Mouse (Mus musculus): Measurements from ENCODE around the gene Zbtb5. TPM values are rescaled to one million over a fixed set of nuclear protein-coding genes. Genes with fewer than 3 reads are reported as not detected.

The Zbtb5 gene
- polyA plus RNA-seq, 1 experiment from 2014 or later = 8.3 TPM

- H3K9me3 ChIP-seq (replicated peaks) = peaks cover 3% of the 10 kb centered on the region; the same call in 1 of the 2 replicates
- peaks cover 13% of the 10 kb centered on the region for H3K36me3 ChIP-seq
- 71% methylated on average over 7 of the region's 7 CpGs for WGBS (ENCODE audit: insufficient replicate concordance)
- peak; percentile 24 for ATAC-seq
- no peak overlapping the region for H3K4me2 ChIP-seq
- no peak overlapping the region for H3K4me3 ChIP-seq
- no peak overlapping the region for H3K9ac ChIP-seq
- H3K4me1 ChIP-seq = peaks cover 52% of the 10 kb centered on the region
- peak overlapping the region; percentile 88 for H3K27ac ChIP-seq
- H3K27me3 ChIP-seq (replicated peaks) = no peaks in the 10 kb centered on the region
These were observed 32.3 kb downstream of the Zbtb5 start for GRCm38 (mm10) chr4:44979794-44980338.

- Histone ChIP-seq H3K27me3 (replicated peaks) (no peaks in the 10 kb centered on the region), H3K9ac (no peak overlapping the region), H3K27ac (no peak overlapping the region), H3K4me2 (no peak overlapping the region), H3K4me3 (no peak overlapping the region), H3K4me1 (peaks cover 47% of the 10 kb centered on the region), H3K9me3 (replicated peaks) (peaks cover 3% of the 10 kb centered on the region; the same call in 1 of the 2 replicates), H3K36me3 (no peaks in the 10 kb centered on the region)
- no peak for ATAC-seq
- WGBS (ENCODE audit: insufficient replicate concordance) = 70% methylated on average over 5 of the region's 5 CpGs
These were observed 34.0 kb downstream of the Zbtb5 start for GRCm38 (mm10) chr4:44978175-44978574.

- no peak for ATAC-seq
- WGBS (ENCODE audit: insufficient replicate concordance) = 78% methylated on average over 10 of the region's 10 CpGs
These were observed 35.1 kb downstream of the Zbtb5 start for GRCm38 (mm10) chr4:44976921-44977710.

GRCm38 (mm10) chr4:44976026-44976615 is 36.1 kb downstream of the Zbtb5 start:
- 64% methylated on average over 6 of the region's 6 CpGs for WGBS (ENCODE audit: insufficient replicate concordance)

More at GRCm38 (mm10) chr4:44976921-44977710, 35.1 kb downstream of the Zbtb5 start:
- Histone ChIP-seq H3K27me3 (replicated peaks) (no peaks in the 10 kb centered on the region), H3K4me2 (no peak overlapping the region), H3K9me3 (replicated peaks) (peaks cover 3% of the 10 kb centered on the region; the same call in 1 of the 2 replicates), H3K4me1 (peaks cover 36% of the 10 kb centered on the region), H3K4me3 (no peak overlapping the region), H3K27ac (no peak overlapping the region), H3K9ac (no peak overlapping the region), H3K36me3 (no peaks in the 10 kb centered on the region)

GRCm38 (mm10) chr4:44974331-44974730 is 37.9 kb downstream of the Zbtb5 start:
- H3K36me3 ChIP-seq = no peaks in the 10 kb centered on the region
- WGBS (ENCODE audit: insufficient replicate concordance) = 66% methylated on average over 8 of the region's 8 CpGs

More at GRCm38 (mm10) chr4:44976026-44976615, 36.1 kb downstream of the Zbtb5 start:
- Histone ChIP-seq H3K27me3 (replicated peaks) (0 out of 2 replicates have a peak, but pooled peaks cover 4% of the 10 kb centered on the region), H3K9ac (no peak overlapping the region), H3K4me2 (no peak overlapping the region), H3K4me3 (no peak overlapping the region), H3K36me3 (no peaks in the 10 kb centered on the region), H3K4me1 (peaks cover 30% of the 10 kb centered on the region), H3K9me3 (replicated peaks) (peaks cover 3% of the 10 kb centered on the region; the same call in 1 of the 2 replicates), H3K27ac (no peak overlapping the region)
- no peak for ATAC-seq

GRCm38 (mm10) chr4:44973871-44974270 is 38.3 kb downstream of the Zbtb5 start:
- Histone ChIP-seq H3K36me3 (no peaks in the 10 kb centered on the region), H3K27me3 (replicated peaks) (0 out of 2 replicates have a peak, but pooled peaks cover 4% of the 10 kb centered on the region), H3K4me3 (no peak overlapping the region), H3K9ac (no peak overlapping the region), H3K9me3 (replicated peaks) (peaks cover 3% of the 10 kb centered on the region; the same call in 1 of the 2 replicates), H3K27ac (no peak overlapping the region), H3K4me1 (peaks cover 10% of the 10 kb centered on the region), H3K4me2 (peak overlapping the region; percentile 53)
- peak; percentile 24 for ATAC-seq
- 36% methylated on average over 14 of the region's 14 CpGs for WGBS (ENCODE audit: insufficient replicate concordance)

More at GRCm38 (mm10) chr4:44974331-44974730, 37.9 kb downstream of the Zbtb5 start:
- peaks cover 13% of the 10 kb centered on the region for H3K4me1 ChIP-seq
- no peak overlapping the region for H3K4me3 ChIP-seq
- H3K4me2 ChIP-seq = no peak overlapping the region
- H3K9ac ChIP-seq = no peak overlapping the region
- no peak for ATAC-seq
- 0 out of 2 replicates have a peak, but pooled peaks cover 4% of the 10 kb centered on the region for H3K27me3 ChIP-seq (replicated peaks)
- H3K27ac ChIP-seq = no peak overlapping the region
- H3K9me3 ChIP-seq (replicated peaks) = peaks cover 3% of the 10 kb centered on the region; the same call in 1 of the 2 replicates

- Histone ChIP-seq H3K27ac (no peak overlapping the region), H3K4me3 (no peak overlapping the region)
These were observed 38.8 kb downstream of the Zbtb5 start for GRCm38 (mm10) chr4:44973450-44973849.

GRCm38 (mm10) chr4:44970612-44971110 is 41.6 kb downstream of the Zbtb5 start:
- peaks cover 10% of the 10 kb centered on the region for H3K4me1 ChIP-seq
- no peaks in the 10 kb centered on the region for H3K9me3 ChIP-seq (replicated peaks)
- WGBS (ENCODE audit: insufficient replicate concordance) = 16% methylated on average over 10 of the region's 10 CpGs
- H3K27me3 ChIP-seq (replicated peaks) = 0 out of 2 replicates have a peak, but pooled peaks cover 9% of the 10 kb centered on the region
- H3K36me3 ChIP-seq = no peaks in the 10 kb centered on the region
- H3K4me2 ChIP-seq = no peak overlapping the region
- H3K4me3 ChIP-seq = no peak overlapping the region
- H3K27ac ChIP-seq = no peak overlapping the region
- no peak overlapping the region for H3K9ac ChIP-seq
- no peak for ATAC-seq

More at GRCm38 (mm10) chr4:44973450-44973849, 38.8 kb downstream of the Zbtb5 start:
- peak; percentile 64 for ATAC-seq
- 9% methylated on average over 9 of the region's 9 CpGs for WGBS (ENCODE audit: insufficient replicate concordance)
- Histone ChIP-seq H3K27me3 (replicated peaks) (0 out of 2 replicates have a peak, but pooled peaks cover 4% of the 10 kb centered on the region), H3K4me2 (peak overlapping the region; percentile 53), H3K9ac (no peak overlapping the region), H3K9me3 (replicated peaks) (peaks cover 3% of the 10 kb centered on the region; the same call in 1 of the 2 replicates), H3K36me3 (no peaks in the 10 kb centered on the region), H3K4me1 (peaks cover 10% of the 10 kb centered on the region)

- Histone ChIP-seq H3K4me1 (peaks cover 10% of the 10 kb centered on the region), H3K4me3 (no peak overlapping the region), H3K9ac (no peak overlapping the region), H3K27me3 (replicated peaks) (0 out of 2 replicates have a peak, but pooled peaks cover 9% of the 10 kb centered on the region), H3K4me2 (no peak overlapping the region), H3K27ac (no peak overlapping the region), H3K9me3 (replicated peaks) (no peaks in the 10 kb centered on the region), H3K36me3 (no peaks in the 10 kb centered on the region)
- ATAC-seq = no peak
- 86% methylated on average over 7 of the region's 7 CpGs for WGBS (ENCODE audit: insufficient replicate concordance)
These were observed 42.2 kb downstream of the Zbtb5 start for GRCm38 (mm10) chr4:44970056-44970455.

- 66% methylated on average over 8 of the region's 8 CpGs for WGBS (ENCODE audit: insufficient replicate concordance)
- Histone ChIP-seq H3K27me3 (replicated peaks) (0 out of 2 replicates have a peak, but pooled peaks cover 9% of the 10 kb centered on the region), H3K27ac (no peak overlapping the region), H3K4me1 (no peaks in the 10 kb centered on the region; the same call in 1 of the 2 replicates), H3K4me3 (no peak overlapping the region), H3K4me2 (no peak overlapping the region), H3K9me3 (replicated peaks) (no peaks in the 10 kb centered on the region), H3K36me3 (no peaks in the 10 kb centered on the region), H3K9ac (no peak overlapping the region)
- ATAC-seq = no peak
These were observed 44.8 kb downstream of the Zbtb5 start for GRCm38 (mm10) chr4:44967402-44967801.

GRCm38 (mm10) chr4:44965736-44966135 is 46.5 kb downstream of the Zbtb5 start:
- no peak overlapping the region for H3K4me2 ChIP-seq
- no peak overlapping the region for H3K27ac ChIP-seq
- no peaks in the 10 kb centered on the region for H3K9me3 ChIP-seq (replicated peaks)
- no peaks in the 10 kb centered on the region for H3K36me3 ChIP-seq
- no peak overlapping the region for H3K4me3 ChIP-seq
- ATAC-seq = no peak
- H3K4me1 ChIP-seq = no peaks in the 10 kb centered on the region; the same call in 1 of the 2 replicates
- H3K27me3 ChIP-seq (replicated peaks) = 0 out of 2 replicates have a peak, but pooled peaks cover 5% of the 10 kb centered on the region
- H3K9ac ChIP-seq = no peak overlapping the region
- 66% methylated on average over 3 of the region's 3 CpGs for WGBS (ENCODE audit: insufficient replicate concordance)

Measured in liver, embryonic 12.5 days (tissue).